Mouse (Mus musculus): ENCODE measurements around the gene Shoc2.

DNA sequence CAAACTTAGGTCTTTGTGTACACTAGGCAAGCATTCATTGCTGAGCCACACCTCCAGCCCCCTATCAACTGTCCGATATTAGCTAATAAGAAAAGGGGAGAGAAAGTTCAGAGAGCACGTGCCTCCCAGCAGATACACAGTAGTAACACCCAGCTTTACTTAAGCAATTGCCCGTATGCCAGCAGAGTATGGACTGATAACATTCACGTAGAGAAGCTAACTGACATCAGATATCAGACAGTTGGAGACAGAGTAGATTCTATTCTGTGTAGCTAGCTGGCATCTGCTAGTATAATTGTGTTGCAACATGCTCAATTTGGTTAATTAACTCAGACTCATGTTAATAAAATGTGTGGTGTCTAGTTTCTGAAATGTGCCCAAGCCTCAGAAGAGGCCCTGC is 3.0 kb upstream of the Shoc2 start:
- TF ChIP-seq CTCF (IDR thresholded peaks at IDR 0.05; ENCODE audit: control insufficient read depth, insufficient read depth, insufficient replicate concordance, low read depth, low read length) (no peak), POLR2A (IDR thresholded peaks at IDR 0.05; ENCODE audit: control insufficient read depth, low read depth, low read length) (no peak)
